16 mouse cellular contexts compared by ENCODE assay signal in genomic region chr11:100603155-100603554, GRCm38 (mm10).
"Had no signal": no experiment of that assay in that cellular context is flagged by ENCODE, and none has a peak within 500 bp of the region (broad histone marks: within the 10 kb centered on the region; RNA-seq: fewer than 3 reads in every experiment).

No protein-coding gene starts in this region.

- H3K4me3 ChIP-seq: limb, embryonic 12.5 days; midbrain, embryonic 15.5 days; neural tube, embryonic 13.5 days had no signal

- H3K27ac ChIP-seq: limb, embryonic 12.5 days; liver, embryonic 14.5 days; midbrain, embryonic 15.5 days; neural tube, embryonic 13.5 days had no signal

- DNase-seq: kidney, adult 8-10 months; kidney, postnatal 25 days; layer of hippocampus, adult 9-11 months; liver; lung, adult 2 months; lung, postnatal 36 days; right cerebral cortex, postnatal 14 days; thymus, adult 2 months; thymus, postnatal 25 days had no signal

- H3K27me3 ChIP-seq: limb, embryonic 12.5 days; midbrain, embryonic 15.5 days; neural tube, embryonic 13.5 days had no signal

- H3K9ac ChIP-seq: limb, embryonic 12.5 days; liver, embryonic 14.5 days; midbrain, embryonic 15.5 days; neural tube, embryonic 13.5 days had no signal

- H3K4me2 ChIP-seq: limb, embryonic 12.5 days; midbrain, embryonic 11.5 days; midbrain, embryonic 15.5 days; neural tube, embryonic 13.5 days had no signal

- H3K9me3 ChIP-seq: limb, embryonic 12.5 days; midbrain, embryonic 15.5 days; neural tube, embryonic 13.5 days had no signal

- ATAC-seq: intestine, postnatal 0 days; lung, postnatal 0 days; midbrain, embryonic 15.5 days had no signal
